Mouse (Mus musculus): Measurements from ENCODE around the gene Dgkd.
"Not testable (repeated sequence)": the region's sequence is repeated elsewhere in the genome, so short reads cannot be mapped to it uniquely, and the experiment has no call there.

Dgkd gene

GRCm38 (mm10) chr1:87852892-87853600 lies at the start of gene Dgkd:
Dgkd (plus strand) TSS chr1:87853287.
- DNase-seq (ENCODE audit: low spot score), result peak; percentile 71

GRCm38 (mm10) chr1:87803576-87803975 lies 49.5 kb upstream of the Dgkd start, which contains the start of gene Sag:
Sag (plus strand) TSS chr1:87803680.
- no peak for DNase-seq (ENCODE audit: low spot score)

- DNase-seq (ENCODE audit: low spot score), result no peak
Observed at GRCm38 (mm10) chr1:87807751-87808150, 45.3 kb upstream of the Dgkd start.

GRCm38 (mm10) chr1:87811391-87811790 lies 41.7 kb upstream of the Dgkd start:
- DNase-seq (ENCODE audit: low spot score), result no peak

- DNase-seq (ENCODE audit: low spot score), result no peak
Observed at GRCm38 (mm10) chr1:87812061-87812460, 41.0 kb upstream of the Dgkd start.

- no peak for DNase-seq (ENCODE audit: low spot score)
Observed at GRCm38 (mm10) chr1:87813155-87813554, 39.9 kb upstream of the Dgkd start.

GRCm38 (mm10) chr1:87813681-87814080 lies 39.4 kb upstream of the Dgkd start:
- DNase-seq (ENCODE audit: low spot score), result no peak

- no peak for DNase-seq (ENCODE audit: low spot score)
Observed at GRCm38 (mm10) chr1:87824420-87824995, 28.6 kb upstream of the Dgkd start.

- DNase-seq (ENCODE audit: low spot score), result no peak
Observed at GRCm38 (mm10) chr1:87825281-87825680, 27.8 kb upstream of the Dgkd start.

GRCm38 (mm10) chr1:87825991-87826390 lies 27.1 kb upstream of the Dgkd start:
- DNase-seq (ENCODE audit: low spot score), result no peak

GRCm38 (mm10) chr1:87826474-87826873 lies 26.6 kb upstream of the Dgkd start:
- DNase-seq (ENCODE audit: low spot score), result no peak

- DNase-seq (ENCODE audit: low spot score), result not testable (repeated sequence)
Observed at GRCm38 (mm10) chr1:87827476-87827875, 25.6 kb upstream of the Dgkd start.

- DNase-seq (ENCODE audit: low spot score), result no peak
Observed at GRCm38 (mm10) chr1:87828185-87828584, 24.9 kb upstream of the Dgkd start.

- DNase-seq (ENCODE audit: low spot score), result no peak
Observed at GRCm38 (mm10) chr1:87828926-87829580, 24.0 kb upstream of the Dgkd start.

GRCm38 (mm10) chr1:87829621-87830211 lies 23.4 kb upstream of the Dgkd start:
- no peak for DNase-seq (ENCODE audit: low spot score)

- no peak for DNase-seq (ENCODE audit: low spot score)
Observed at GRCm38 (mm10) chr1:87836453-87836852, 16.6 kb upstream of the Dgkd start.

- DNase-seq (ENCODE audit: low spot score), result no peak
Observed at GRCm38 (mm10) chr1:87837018-87837417, 16.1 kb upstream of the Dgkd start.

- no peak for DNase-seq (ENCODE audit: low spot score)
Observed at GRCm38 (mm10) chr1:87840411-87841208, 12.5 kb upstream of the Dgkd start.

GRCm38 (mm10) chr1:87846801-87847474 lies 6.1 kb upstream of the Dgkd start:
- DNase-seq (ENCODE audit: low spot score), result no peak

GRCm38 (mm10) chr1:87847475-87848168 lies 5.5 kb upstream of the Dgkd start:
- DNase-seq (ENCODE audit: low spot score), result no peak
